Mouse (Mus musculus): Measurements from ENCODE around the gene Hmga1.

Gene Hmga1

DNA sequence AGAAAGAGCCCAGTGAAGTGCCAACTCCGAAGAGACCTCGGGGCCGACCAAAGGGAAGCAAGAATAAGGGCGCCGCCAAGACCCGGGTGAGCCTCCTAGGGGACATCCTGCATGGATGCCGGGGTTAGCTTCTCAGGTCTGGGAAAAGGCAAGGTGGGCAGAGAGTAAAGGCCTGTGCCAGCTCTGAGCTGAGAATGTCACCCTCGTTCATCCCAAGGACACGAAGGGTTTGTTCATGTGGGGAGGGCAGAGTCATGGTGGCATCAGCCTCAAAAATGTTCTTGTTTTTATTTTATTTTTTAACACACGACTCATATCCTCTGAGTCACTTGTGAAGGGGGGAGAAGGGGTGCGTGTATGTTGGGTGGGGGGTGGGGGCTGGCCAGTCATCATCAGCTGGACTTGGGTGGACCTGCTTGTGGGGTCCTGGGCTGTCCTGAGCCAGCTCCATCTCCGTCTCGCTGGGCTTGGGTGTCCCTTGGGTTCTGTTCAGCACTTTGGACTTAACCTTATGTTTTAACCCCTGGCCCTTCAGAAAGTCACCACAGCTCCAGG lies 4.7 kb downstream of the Hmga1 start:
- DNase-seq (ENCODE audit: low spot score) = no peak

DNA sequence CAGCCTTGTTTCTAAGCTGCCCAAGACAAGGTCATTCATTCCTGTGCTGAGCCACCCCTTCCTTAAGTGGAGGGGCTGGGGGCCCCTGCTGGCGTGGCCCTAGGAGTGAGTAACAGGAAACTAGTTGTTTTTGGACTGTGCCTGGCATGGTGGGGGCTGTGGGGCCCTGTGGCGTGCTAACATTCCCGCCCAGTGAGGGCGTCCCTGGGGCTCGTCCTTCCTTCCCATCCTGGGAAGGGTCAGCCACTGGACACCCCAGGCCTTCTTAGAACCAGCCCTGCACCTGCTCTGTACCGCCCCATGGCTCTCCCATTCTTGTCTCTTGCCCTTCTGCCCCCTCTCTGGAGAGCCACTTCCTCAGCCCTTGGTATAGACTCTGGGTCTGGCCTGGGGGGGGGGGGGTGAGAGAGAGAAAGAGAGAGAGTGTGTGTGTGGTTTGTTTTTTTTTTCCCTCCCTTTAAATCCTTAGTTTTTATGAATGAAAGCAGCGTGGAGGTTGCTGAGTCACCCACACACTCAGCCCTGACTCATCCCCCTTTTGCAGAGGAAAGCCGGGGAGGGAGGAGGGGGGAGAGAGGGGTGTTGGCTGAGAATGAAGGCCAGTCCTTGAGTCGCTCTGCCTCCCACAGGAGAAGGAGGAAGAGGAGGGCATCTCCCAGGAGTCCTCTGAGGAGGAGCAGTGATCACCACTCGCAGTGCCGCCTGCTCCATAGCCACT lies 5.7 kb downstream of the Hmga1 start:
- DNase-seq (ENCODE audit: low spot score) = no peak

DNA sequence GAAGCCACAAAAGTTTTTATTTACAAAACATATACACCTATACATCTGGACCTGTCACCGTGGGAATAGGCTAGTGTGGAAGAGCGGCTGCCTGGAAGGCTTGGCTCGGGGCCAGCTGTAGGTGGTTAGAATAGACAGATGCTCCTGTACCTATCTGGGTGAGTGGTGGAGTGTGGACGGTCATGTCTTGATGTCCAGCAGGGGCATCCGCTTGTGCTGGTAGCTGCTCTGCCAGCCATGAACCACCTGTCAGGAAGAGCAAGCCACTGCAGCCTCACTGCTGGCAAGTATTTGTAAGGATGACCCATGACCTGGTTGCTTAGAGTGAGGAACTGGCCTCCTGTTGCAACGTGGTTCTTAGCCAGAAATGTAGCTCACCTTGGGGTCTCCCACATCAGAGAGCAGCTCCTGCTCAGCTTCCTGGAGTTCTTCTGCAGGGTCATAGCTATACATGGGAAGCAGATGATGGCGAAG lies 7.5 kb downstream of the Hmga1 start:
- DNase-seq (ENCODE audit: low spot score) = peak; percentile 64

DNA sequence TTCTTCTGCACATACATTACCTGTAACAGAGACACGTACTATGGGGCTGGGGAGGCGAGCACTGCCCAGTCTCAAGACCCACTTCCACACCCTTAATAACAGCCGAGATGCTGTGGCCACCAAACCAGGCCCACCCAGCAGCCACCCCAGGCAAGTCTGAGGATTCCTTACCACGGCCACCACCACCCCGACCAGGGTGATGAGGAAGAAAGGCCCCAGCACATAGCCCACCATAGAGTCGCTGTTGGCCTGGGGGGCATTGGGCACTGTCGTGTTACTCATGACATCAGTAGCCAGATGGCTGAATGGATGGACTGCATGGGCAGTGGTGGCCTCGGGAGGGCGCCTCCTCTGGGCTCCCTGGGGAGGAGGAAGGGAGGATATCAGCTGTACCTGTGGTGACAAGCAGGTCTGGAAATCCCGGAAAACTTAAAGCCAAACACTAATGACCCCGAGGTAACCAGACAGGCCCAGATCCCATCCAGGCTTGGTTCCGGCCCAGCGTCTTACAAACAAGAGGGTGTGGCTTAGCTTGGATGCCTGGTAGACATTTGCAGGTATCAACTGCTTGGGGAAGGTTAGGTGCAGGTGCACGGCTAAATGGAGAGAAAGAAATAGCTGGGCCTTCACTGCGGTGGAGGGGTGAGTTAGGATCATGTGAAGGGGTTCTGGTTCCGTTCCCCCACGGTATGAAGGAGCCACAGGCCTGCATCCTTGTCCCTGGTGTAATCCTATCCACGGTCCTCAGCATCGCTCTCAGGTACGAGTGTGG lies 8.3 kb downstream of the Hmga1 start:
- DNase-seq (ENCODE audit: low spot score) = no peak

DNA sequence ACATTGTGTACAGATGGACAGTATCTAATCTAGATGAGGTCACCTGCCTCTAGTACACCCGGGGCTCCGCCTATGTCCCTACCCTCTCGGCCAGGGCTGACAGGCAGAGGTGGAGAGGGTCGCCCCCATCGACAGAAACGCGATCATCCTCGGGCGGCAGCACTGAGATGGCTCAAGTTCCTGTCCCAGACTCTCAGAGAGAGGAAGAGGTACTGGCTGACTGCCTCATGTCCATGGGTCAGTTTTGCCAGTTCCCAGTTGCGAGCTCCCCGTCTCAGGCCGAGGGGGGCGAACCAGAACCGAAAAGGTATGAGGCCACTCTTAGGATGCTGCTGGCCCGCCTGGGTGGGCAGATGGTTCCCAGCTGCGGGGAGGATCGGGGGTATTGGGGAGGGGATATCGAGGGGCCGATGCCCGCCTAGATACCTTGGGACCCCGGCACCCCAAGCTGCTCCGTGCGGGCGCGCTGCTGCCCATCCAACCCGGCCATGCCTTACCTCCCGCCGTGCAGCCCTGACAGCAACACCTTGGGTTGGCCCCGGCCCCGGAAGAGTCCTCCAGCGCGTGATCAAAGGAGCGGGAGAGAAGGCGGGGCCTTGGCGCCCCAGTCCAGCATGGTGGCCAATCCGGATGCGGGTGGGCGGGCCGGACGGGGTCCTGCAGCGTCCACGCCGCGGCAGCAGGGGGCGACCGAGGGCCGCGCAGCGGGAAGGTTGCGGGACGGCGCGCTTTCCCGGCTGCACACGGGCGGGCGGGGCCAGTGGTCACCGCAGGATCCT lies 9.1 kb downstream of the Hmga1 start, which contains the start of gene AI413582:
AI413582 (minus strand) TSS at position 594 of the 779 bp plus-strand sequence.
- peak; percentile 98 for DNase-seq (ENCODE audit: low spot score)

DNA sequence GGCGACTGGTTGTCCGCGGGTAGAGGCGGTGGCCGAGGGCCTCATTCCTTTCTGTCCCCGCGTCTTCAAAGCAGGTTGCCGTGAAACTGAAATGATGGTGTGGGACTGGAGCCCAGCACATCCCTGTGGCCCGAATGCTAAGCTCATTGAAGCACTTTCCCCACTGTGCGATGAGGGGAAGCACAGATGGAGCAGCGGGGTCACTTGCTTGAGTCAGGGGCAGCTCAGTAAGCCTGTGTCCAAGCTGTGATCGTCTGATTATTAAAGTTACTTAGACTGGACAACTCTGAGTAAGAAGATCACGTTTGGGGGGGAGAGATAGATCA lies 9.6 kb downstream of the Hmga1 start:
- no peak for DNase-seq (ENCODE audit: low spot score)

DNA sequence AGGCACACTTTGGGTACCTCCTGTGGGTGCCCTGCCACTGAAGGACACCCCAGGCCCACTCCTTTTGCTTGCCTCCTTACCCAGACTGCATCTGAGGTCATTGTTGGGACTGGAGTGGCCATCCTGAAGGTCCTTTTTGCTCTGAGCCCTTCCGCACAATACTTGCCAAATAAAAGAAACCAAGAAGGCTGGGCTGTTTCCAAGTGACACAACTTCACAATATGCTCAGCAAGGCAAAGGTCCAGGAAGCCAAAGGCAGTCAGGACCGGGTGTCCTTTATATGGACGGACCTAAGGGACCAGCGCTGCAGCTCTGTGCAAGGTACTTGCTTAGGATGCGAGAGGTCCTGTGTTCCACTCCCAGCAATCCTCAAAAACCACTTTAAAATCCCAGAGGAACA lies 11.9 kb downstream of the Hmga1 start:
- no peak for DNase-seq (ENCODE audit: low spot score)

DNA sequence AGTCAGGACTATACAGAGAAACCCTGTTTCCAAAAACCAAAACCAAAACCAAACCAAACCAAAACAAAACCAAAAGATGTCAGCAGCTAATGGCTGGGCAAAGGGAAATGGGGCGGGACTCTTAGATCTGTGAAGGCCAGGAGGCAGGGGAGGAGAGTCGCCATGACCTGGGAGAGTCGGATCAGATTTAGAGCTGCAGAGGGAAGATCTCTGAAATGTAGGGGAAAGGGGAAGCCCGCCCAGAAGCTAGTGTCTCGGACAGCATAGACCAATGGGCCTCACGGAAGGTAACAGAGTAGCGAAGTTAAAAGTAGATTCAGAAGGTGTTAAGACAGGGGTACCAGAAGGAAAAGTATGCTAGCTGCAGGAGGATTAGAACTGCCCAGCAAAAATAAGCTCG lies 15.0 kb downstream of the Hmga1 start:
- no peak for DNase-seq (ENCODE audit: low spot score)

DNA sequence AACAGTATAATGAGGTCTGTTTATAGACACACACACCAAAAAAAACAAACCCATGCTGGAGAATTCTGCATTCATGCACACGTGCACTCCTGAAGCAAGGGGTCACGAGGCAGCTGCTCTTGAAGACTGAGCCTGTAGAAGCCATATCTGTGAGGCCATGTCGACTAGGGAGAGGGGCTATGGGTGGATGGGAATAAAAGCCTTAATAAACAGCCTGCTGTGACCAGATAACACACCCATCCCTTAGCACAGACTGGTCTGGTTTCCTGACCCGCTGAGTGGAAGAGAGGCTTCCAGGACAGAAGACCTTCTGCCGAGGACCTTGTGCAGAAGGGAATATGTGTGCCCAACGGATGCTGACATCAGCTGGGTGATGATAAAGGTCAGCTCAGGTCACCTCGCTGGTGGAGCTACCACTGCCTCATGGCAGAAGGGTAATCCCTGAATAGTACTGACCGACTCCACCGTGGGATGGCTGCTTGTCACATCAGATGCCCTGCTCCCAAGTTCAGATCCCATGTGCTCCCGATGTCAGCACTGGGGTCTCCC lies 17.5 kb downstream of the Hmga1 start:
- no peak for DNase-seq (ENCODE audit: low spot score)

DNA sequence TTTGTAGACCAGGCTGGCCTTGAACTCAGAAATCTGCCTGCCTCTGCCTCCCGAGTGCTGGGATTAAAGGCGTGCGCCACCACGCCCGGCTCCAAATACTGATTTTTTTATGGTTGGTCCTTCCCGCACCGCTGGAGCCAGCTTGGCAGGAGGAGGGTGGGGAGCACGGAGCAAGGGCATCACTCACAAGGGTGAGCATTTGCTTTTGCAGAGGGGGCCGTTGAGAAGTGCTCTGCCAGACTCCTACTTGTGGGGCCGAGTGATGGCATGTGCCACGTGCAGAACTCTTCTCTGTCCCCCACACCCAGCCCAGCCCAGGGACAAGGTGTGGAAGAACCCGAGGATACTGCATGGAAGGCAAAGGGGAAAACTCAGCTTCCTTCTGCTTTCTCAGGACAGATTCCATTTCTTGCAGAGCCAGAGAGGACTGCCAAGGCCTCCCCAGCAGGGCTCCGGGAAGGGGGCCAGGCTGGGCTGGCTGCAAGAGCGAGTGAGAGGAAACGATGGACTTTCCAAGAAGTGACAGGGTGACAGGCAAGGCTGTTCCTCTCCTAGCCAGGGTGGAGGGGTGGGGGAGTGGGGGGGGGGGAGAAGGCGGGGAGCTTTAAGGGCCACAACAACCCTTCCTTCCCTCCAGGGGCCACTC lies 18.3 kb downstream of the Hmga1 start:
- no peak for DNase-seq (ENCODE audit: low spot score)

DNA sequence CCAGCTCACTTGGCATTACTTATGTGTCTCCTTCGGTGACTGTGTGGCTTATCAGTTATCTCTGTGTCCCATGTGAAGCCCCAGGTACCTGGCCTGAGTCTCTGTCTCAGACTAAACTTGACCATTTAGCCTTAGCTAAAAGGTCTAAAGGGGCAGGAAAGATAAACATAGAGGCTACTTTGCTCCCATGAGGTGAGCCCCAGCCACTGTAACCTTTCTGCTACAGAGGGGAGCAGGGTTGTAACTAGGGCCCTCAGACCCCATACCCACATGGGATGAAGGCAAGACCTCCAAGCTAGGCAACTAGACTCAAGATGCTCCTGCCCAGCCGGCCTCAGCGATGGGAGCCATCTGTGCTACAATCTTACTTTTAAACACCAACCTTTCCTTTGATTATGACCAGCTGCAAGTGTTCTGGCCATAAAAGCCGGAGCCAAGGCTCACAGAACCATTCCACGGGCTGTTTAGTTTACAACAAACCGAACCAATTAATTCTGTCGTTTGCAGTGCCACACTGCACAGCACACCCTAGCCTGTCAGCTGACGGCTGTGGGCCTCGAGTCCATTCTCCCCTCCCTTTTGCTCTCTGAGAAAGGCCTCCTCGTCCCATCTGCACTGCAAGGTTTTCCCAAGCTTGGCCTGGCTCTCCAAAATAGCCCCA lies 18.9 kb downstream of the Hmga1 start:
- DNase-seq (ENCODE audit: low spot score) = no peak

DNA sequence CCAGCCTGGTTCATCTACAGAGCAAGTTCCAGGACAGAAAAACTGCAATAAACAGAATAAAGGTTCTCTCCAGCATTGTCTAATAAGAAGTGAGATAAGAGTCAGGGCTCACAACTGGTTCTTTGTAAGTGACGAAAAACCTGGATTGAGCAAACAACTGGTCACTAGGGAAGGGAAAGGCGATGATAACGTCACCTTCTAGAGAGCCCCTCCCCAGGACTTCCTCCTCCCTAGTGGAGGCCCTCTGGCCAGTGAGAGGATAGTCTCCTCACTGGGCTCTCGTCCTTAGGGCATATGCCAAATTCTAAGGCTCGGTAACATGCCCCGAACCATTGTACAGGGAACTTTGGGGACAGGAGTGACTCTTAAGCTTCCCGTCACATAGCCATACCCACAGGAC lies 19.8 kb downstream of the Hmga1 start:
- DNase-seq (ENCODE audit: low spot score) = no peak

DNA sequence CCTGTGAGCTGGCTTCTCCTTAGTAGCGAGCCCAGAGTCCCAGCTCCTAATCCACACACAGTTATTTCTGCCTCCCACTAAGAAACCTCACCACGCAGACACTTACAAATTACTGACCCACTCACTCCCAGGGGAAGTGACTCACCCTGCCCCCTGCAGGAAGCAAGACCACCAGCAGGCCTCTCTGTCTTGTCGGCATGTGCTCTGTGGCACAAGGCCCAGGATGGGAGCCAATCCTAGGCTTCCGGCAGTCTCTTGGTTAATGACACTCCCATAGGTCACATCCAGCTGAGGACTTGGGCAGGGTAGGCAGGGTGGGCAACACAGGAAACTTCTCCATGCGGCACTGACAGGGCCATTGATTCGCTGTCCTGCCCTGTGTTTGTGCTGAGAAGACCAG lies 21.2 kb downstream of the Hmga1 start:
- DNase-seq (ENCODE audit: low spot score) = no peak

DNA sequence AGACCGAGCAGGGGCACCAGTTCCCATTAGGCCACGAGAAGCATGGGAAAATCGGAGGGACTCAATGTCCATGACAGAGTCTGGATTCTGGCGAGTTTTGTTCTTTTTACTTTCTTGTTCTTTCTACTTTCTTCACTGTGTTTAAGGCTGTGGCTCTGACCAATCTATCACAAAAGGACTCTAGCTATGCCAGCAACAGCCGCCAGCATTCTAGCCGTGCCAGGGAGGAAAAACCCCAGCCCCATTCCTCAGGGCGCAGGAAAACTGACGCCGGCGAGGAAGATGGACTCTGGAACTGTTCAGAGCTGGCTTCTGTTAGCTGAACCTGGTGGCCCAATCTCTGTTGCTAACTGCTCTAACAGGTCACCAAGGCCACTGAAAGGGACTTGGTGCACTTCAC lies 22.2 kb downstream of the Hmga1 start:
- DNase-seq (ENCODE audit: low spot score) = no peak

DNA sequence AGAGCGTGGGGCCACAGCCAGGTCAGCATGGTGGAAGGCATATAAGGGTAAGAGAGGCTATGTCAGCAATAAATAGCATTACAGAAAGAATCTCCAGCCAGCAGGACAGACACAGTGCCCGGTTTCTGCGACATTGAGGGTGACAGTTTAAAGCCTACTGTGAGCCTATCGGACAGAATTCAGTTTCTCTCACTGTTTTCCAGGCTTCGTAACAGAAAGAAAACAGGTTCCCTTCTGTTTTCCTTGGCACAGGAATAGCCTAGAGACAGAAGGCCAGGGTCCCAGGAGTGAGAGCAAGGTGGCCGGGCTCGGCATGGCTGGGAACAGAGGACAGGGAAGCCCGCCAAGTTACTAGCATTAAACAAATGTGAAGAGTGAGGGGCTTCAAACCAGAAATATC lies 23.5 kb downstream of the Hmga1 start:
- no peak for DNase-seq (ENCODE audit: low spot score)

DNA sequence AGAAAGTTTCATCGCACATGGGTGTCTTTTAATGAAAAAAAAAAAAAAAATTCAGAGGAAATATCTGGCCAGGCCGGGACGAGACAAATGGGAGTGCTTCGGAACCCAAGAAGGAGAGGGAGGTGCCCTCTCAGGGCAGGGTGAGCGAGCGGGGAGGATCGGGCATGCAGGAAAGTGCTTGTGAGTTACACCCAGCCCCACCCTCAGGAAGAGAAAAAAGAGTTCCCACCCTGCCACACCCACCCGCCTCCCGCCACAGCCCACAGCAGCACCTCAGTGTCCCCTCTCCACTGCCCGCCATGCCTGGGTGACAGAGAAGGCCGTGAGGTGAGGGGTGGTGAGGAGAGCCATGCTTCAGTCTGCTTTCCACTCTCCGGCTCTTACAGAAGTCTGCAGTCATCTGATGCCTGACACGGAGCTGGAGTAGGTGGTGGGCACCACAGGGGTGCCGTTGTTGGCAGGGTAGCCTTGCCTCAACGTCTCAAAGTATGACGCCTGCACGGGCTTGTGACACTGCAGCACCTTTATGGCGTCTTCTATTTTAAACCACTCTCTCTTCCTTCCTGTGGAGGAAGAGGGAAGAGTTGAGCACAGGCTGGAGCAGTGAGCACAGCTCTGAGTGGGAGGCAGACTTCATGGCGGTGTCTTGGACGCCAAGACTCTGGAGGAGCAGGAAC lies 24.2 kb downstream of the Hmga1 start:
- no peak for DNase-seq (ENCODE audit: low spot score)

DNA sequence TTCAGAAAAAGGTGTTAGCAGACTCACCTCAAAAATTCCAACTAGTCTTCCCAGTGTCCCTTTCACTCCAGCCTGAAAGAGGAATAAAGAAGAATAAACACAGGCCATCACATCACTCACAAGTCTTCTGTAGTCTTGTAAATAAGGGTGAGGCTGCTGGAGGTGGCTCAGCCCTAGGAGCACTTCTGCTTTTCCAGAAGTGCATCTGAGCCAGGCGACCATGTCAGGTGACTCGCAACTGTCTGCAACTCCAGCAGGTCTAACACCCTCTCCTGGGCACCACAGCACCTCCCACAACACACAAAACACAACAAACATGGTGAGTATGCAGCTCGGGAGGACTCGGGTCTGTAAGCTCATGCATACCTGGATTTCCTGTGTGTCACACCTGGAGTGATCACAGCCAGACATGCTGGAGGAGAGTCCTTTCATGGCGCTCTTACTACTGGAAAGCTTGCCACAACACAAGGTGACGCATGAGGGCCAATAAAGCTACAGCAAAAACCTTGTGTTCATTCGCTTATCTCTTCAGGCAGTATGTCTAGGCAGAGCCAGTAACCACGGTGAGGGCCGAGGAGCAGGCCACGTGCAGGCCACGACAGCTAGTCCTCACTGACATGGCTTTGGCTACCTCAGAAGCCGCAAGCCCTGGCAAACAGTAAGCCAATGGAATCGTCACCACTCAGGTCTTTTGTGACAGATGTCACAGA lies 27.0 kb downstream of the Hmga1 start:
- DNase-seq (ENCODE audit: low spot score) = no peak

DNA sequence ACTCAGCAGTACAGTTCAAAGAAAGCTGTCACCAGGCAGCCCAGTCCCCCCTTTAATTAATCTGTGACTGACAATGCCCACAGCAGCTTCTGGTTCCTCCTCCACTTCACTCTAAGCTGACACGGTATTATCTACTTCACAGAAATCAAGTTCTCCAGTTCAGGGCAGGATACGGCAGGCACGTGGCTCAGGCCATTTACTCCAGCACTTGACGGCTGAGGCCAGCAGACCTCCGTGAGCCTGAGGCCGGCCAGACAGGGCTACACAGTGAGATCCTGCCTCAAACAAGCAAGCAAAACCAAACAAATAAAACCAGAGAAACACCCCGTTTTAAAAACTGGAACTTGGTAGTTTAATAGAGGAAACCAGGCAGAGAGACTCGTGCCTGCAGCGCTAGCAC lies 30.4 kb downstream of the Hmga1 start:
- no peak for DNase-seq (ENCODE audit: low spot score)

DNA sequence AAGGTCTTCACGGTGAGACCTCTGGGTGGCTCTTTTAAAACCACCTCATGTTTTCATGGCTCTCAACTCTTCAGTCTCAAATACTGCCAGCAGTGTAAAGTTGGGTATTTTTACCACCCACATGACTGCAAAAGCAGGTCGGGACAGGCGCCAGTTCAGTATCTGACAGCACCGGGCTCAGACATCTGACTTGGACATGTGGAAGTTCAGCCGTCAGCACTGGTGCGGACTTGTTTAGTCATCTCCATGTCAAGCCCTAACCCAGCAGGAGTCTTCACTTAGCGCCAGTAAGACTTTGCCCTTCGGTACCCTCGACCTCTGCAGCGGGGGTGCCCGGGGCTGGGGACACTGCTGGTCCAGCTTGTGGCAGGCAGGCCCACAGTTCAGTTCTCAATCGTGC lies 31.0 kb downstream of the Hmga1 start:
- no peak for DNase-seq (ENCODE audit: low spot score)

DNA sequence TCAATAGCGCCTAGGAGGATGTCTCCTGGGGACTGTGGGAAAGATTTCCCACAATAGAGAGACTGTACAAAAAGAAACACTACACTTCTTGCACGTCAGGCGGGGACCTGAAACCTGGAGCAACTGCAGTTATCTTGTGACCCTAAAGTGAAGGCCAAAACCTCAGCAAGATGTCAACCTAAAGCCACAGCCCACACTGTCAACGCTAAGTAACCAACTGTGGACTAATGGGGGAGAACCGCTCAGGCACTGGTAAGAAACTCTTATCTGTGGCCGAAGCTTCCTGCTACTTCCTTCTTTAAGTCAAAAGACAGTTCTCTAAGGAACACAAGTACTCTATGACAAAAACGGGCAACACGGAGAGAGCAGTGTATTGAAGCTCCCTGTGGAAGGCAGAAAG lies 31.9 kb downstream of the Hmga1 start:
- no peak for DNase-seq (ENCODE audit: low spot score)
